ENCODE assay signal across 8 mouse cellular contexts in the genomic region with DNA sequence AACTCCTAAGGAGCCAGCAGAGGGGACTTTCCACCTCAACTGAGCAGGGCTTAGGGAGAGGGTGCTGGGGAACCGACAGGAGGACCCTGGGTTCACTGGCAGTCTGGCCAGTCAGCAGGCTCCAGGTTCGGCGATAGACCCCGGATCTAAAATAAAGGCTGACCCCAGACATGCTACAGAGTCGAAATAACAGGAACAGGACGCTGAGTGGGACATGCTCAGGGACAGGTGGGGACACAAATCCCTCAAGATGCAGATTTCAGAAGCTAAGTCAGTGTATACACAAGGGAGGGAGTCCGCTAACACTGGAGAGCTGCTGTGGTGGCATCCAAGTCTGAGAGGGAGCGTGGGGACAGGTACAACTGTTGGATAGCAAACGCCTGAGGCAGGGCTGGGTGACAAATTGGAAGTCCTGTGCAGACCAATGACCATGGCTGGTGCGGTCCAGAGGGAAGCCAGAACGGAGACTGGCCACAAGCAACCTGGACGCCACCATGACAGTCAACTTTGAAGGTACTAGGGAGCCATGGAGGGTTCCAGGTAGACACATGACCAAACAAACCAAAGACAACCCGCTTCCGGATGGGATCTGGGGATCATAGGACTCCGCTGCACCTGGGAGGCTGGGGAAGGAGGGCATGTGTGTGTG. TPM values are rescaled to one million over a fixed set of nuclear protein-coding genes. Genes with fewer than 3 reads are reported as not detected.
DNase-seq lines count a peak whose midpoint lies in the region; ATAC-seq and TF ChIP-seq lines count a peak whose summit lies in the region.

No protein-coding gene starts in this region.

- no peak for TF ChIP-seq RAD21 in MEL (IDR thresholded peaks at IDR 0.05; ENCODE audit: low read depth, low read length)

- peak overlapping the region; percentile 69 for H3K4me3 ChIP-seq in heart, postnatal 0 days (ENCODE audit: low read depth, low read length)
- peak overlapping the region; percentile 70 for H3K4me3 ChIP-seq in MEL (ENCODE audit: control insufficient read depth in 1 of 2, insufficient read depth in 1 of 2, low read depth in 2 of 2, low read length in 2 of 2)
- H3K4me3 ChIP-seq in forebrain, embryonic 15.5 days, result peak overlapping the region; percentile 53
- H3K4me3 ChIP-seq in liver, postnatal 0 days (ENCODE audit: low read depth, low read length), result peak overlapping the region; percentile 54

- H3K79me2 ChIP-seq in MEL (ENCODE audit: control insufficient read depth, insufficient read depth, low read length, poor library complexity), result no peaks in the 10 kb centered on the region; the same call in 1 of the 2 replicates

- H3K36me3 ChIP-seq in heart, postnatal 0 days (replicated peaks; ENCODE audit: control insufficient read depth, insufficient read depth, low read length), result no peaks in the 10 kb centered on the region
- H3K36me3 ChIP-seq in MEL (ENCODE audit: control insufficient read depth in 1 of 2, insufficient read depth in 2 of 2, low read length in 2 of 2), result 0 out of 4 replicates have a peak, but pooled peaks cover 0 to 2% of the 10 kb centered on the region in 2 experiments
- H3K36me3 ChIP-seq in forebrain, embryonic 15.5 days, result no peaks in the 10 kb centered on the region
- no peaks in the 10 kb centered on the region for H3K36me3 ChIP-seq in liver, postnatal 0 days (replicated peaks; ENCODE audit: insufficient read depth, low read length)

- H3K4me1 ChIP-seq in heart, postnatal 0 days (ENCODE audit: control insufficient read depth, insufficient read depth), result peaks cover 5% of the 10 kb centered on the region; the same call in 1 of the 2 replicates
- H3K4me1 ChIP-seq in MEL (ENCODE audit: control insufficient read depth in 1 of 2, insufficient read depth in 2 of 2, low read length in 2 of 2), result peaks cover 0 to 15% of the 10 kb centered on the region in 2 experiments; a peak in 1 of 4 replicates
- peaks cover 74% of the 10 kb centered on the region for H3K4me1 ChIP-seq in forebrain, embryonic 15.5 days
- peaks cover 10% of the 10 kb centered on the region; the same call in 1 of the 2 replicates for H3K4me1 ChIP-seq in liver, postnatal 0 days (ENCODE audit: insufficient read depth)

- intact Hi-C loops in heart, postnatal 14 days (cut with DNase I), result no loop called here
- intact Hi-C loops in left cerebral cortex, postnatal 14 days (cut with DNase I), result loop anchor here (5.0 kb wide), 1 partner anchor 36 kb away; no protein-coding TSS in a partner anchor

- 51% methylated on average over 15 of the region's 15 CpGs for WGBS in heart, postnatal 0 days
- WGBS in forebrain, embryonic 15.5 days, result 57% methylated on average over 15 of the region's 15 CpGs
- 64% methylated on average over 15 of the region's 15 CpGs for WGBS in liver, postnatal 0 days (ENCODE audit: insufficient replicate concordance)

- no peaks in the 10 kb centered on the region for H3K9me3 ChIP-seq in heart, postnatal 0 days (replicated peaks; ENCODE audit: control insufficient read depth, low read length)
- no peaks in the 10 kb centered on the region for H3K9me3 ChIP-seq in MEL (replicated peaks; ENCODE audit: insufficient read depth, low read length)
- no peaks in the 10 kb centered on the region for H3K9me3 ChIP-seq in forebrain, embryonic 15.5 days
- H3K9me3 ChIP-seq in liver, postnatal 0 days (ENCODE audit: low read length), result no peaks in the 10 kb centered on the region

- ATAC-seq in heart, postnatal 0 days (ENCODE audit: insufficient read depth, low read depth), result no peak
- ATAC-seq in forebrain, embryonic 15.5 days (replicated peaks), result no peak
- ATAC-seq in liver, postnatal 0 days, result no peak

- TF ChIP-seq EP300 in heart, postnatal 0 days (IDR thresholded peaks at IDR 0.05; ENCODE audit: low read depth), result no peak
- no peak for TF ChIP-seq EP300 in MEL (IDR thresholded peaks at IDR 0.05; ENCODE audit: low read depth in 1 of 2, low read length in 2 of 2)
- TF ChIP-seq EP300 in liver, postnatal 0 days (IDR thresholded peaks at IDR 0.05; ENCODE audit: low read depth), result no peak

- H3K4me2 ChIP-seq in heart, postnatal 0 days (ENCODE audit: low read depth, low read length), result peak overlapping the region; percentile 98
- peak overlapping the region; percentile 90 for H3K4me2 ChIP-seq in forebrain, embryonic 15.5 days (replicated peaks)
- H3K4me2 ChIP-seq in liver, postnatal 0 days (ENCODE audit: low read depth, low read length), result peak overlapping the region; percentile 97

- no peak for TF ChIP-seq POLR2A in MEL (IDR thresholded peaks at IDR 0.05; ENCODE audit: control insufficient read depth in 1 of 2, insufficient read depth in 1 of 2, low read depth in 1 of 2, low read length in 2 of 2, poor library complexity in 1 of 2)

- H3K27me3 ChIP-seq in heart, postnatal 0 days (ENCODE audit: control insufficient read depth, insufficient read depth, low read length), result peaks cover 29% of the 10 kb centered on the region
- no peaks in the 10 kb centered on the region for H3K27me3 ChIP-seq in MEL (ENCODE audit: control insufficient read depth in 1 of 2, insufficient read depth in 2 of 2, low read length in 2 of 2)
- H3K27me3 ChIP-seq in forebrain, embryonic 15.5 days, result no peaks in the 10 kb centered on the region
- peaks cover 29% of the 10 kb centered on the region for H3K27me3 ChIP-seq in liver, postnatal 0 days (ENCODE audit: insufficient read depth, low read length)

- peak overlapping the region; percentile 85; the same call in 1 of the 2 replicates for H3K27ac ChIP-seq in heart, postnatal 0 days (ENCODE audit: low read depth)
- peak overlapping the region; percentile 89 for H3K27ac ChIP-seq in MEL (ENCODE audit: control insufficient read depth, low read depth, low read length)
- peak overlapping the region; percentile 96 for H3K27ac ChIP-seq in forebrain, embryonic 15.5 days (replicated peaks)
- H3K27ac ChIP-seq in liver, postnatal 0 days (ENCODE audit: low read depth), result no peak overlapping the region

- no peak for DNase-seq in heart, postnatal 0 days (ENCODE audit: low spot score)
- no peak for DNase-seq in heart, postnatal 14 days
- DNase-seq in MEL (ENCODE audit: low read depth, low spot score), result no peak
- no peak for DNase-seq in liver, postnatal 0 days
- DNase-seq in adrenal gland, postnatal 36 days, result no peak
- no peak for DNase-seq in left cerebral cortex, postnatal 14 days (ENCODE audit: low spot score in 2 of 2)
- no peak for DNase-seq in urinary bladder, postnatal 14 days (ENCODE audit: low spot score)

- TF ChIP-seq CTCF in heart, postnatal 0 days (IDR thresholded peaks at IDR 0.05; ENCODE audit: low read depth), result no peak
- no peak for TF ChIP-seq CTCF in MEL (IDR thresholded peaks at IDR 0.05 in 2 of 3, conservative IDR thresholded peaks at IDR 0.05 in 1 of 3; ENCODE audit: control insufficient read depth in 1 of 3, insufficient read depth in 1 of 3, low read depth in 2 of 3, low read length in 3 of 3, poor library complexity in 1 of 3, severe bottlenecking in 1 of 3)
- no peak for TF ChIP-seq CTCF in liver, postnatal 0 days (IDR thresholded peaks at IDR 0.05; ENCODE audit: low read depth)

- peak overlapping the region; percentile 76 for H3K9ac ChIP-seq in heart, postnatal 0 days (replicated peaks; ENCODE audit: low read depth, low read length)
- H3K9ac ChIP-seq in MEL (ENCODE audit: control insufficient read depth, low read depth, low read length, poor library complexity, severe bottlenecking), result peak overlapping the region; percentile 88
- peak overlapping the region; percentile 89 for H3K9ac ChIP-seq in forebrain, embryonic 15.5 days (replicated peaks)
- no peak overlapping the region for H3K9ac ChIP-seq in liver, postnatal 0 days (replicated peaks)

TF ChIP-seq in MEL, 35 proteins besides CTCF, POLR2A, EP300 and RAD21:
- TF ChIP-seq ETS1 (IDR thresholded peaks at IDR 0.05; ENCODE audit: low read depth, low read length) (no peak), ZMIZ1 (IDR thresholded peaks at IDR 0.05; ENCODE audit: low read depth, low read length) (no peak), TBP (IDR thresholded peaks at IDR 0.05; ENCODE audit: low read depth, low read length) (no peak)

RNA-seq across cellular contexts. Expression of a gene that starts 5.7 kb away (rescaled TPM):
- not detected in 2 replicates for total RNA-seq in heart, postnatal 0 days (2014; rRNA removed; ENCODE audit: low replicate concordance)
- not detected in 2 replicates for polyA plus RNA-seq in heart, postnatal 0 days (2015; fragmentation: Nextera tagmentation; extraction: Ambion mirVana)
- not detected for total RNA-seq in heart, postnatal 14 days (2021)
- not detected in 2 replicates for total RNA-seq in MEL (2012; rRNA removed)
- not detected for polyA plus RNA-seq in MEL (2012; ENCODE audit: insufficient read depth in 1 of 2, insufficient read length in 2 of 2, low read depth in 1 of 2, low replicate concordance in 2 of 2, missing spikeins in 1 of 2)
- polyA plus RNA-seq in forebrain, embryonic 15.5 days (2015; fragmentation: Nextera tagmentation; extraction: Ambion mirVana), result 0.14 and 0.36 TPM in 2 replicates
- not detected in 2 replicates for polyA plus RNA-seq in liver, postnatal 0 days (2015; fragmentation: Nextera tagmentation; extraction: Ambion mirVana)
- not detected for total RNA-seq in adrenal gland, postnatal 36 days (2021)
- total RNA-seq in left cerebral cortex, postnatal 14 days (2021), result not detected

RNA-seq across cellular contexts. Expression of a gene that starts 30.3 kb away (rescaled TPM):
- total RNA-seq in heart, postnatal 0 days (2014; rRNA removed; ENCODE audit: low replicate concordance), result 136 and 138 TPM in 2 replicates
- 15.7 and 15.9 TPM in 2 replicates for polyA plus RNA-seq in heart, postnatal 0 days (2015; fragmentation: Nextera tagmentation; extraction: Ambion mirVana)
- total RNA-seq in heart, postnatal 14 days (2021), result 10 to 100 TPM; 60.3 to 64.8 TPM
- total RNA-seq in MEL (2012; rRNA removed), result 37.2 and 51.6 TPM in 2 replicates
- 100 to 1,000 TPM in 1 of 2 experiments, 10 to 100 TPM in 1; 80.9 to 324 TPM for polyA plus RNA-seq in MEL (2012; ENCODE audit: insufficient read depth in 1 of 2, insufficient read length in 2 of 2, low read depth in 1 of 2, low replicate concordance in 2 of 2, missing spikeins in 1 of 2)
- polyA plus RNA-seq in forebrain, embryonic 15.5 days (2015; fragmentation: Nextera tagmentation; extraction: Ambion mirVana), result 375 and 409 TPM in 2 replicates
- polyA plus RNA-seq in liver, postnatal 0 days (2015; fragmentation: Nextera tagmentation; extraction: Ambion mirVana), result 3.4 TPM in 2 replicates
- 100 to 1,000 TPM; 157 to 172 TPM for total RNA-seq in adrenal gland, postnatal 36 days (2021)
- 100 to 1,000 TPM; 644 to 661 TPM for total RNA-seq in left cerebral cortex, postnatal 14 days (2021)

RNA-seq across cellular contexts. Expression of a gene that starts 47.6 kb away (rescaled TPM):
- total RNA-seq in heart, postnatal 0 days (2014; rRNA removed; ENCODE audit: low replicate concordance), result not detected in 2 replicates
- polyA plus RNA-seq in heart, postnatal 0 days (2015; fragmentation: Nextera tagmentation; extraction: Ambion mirVana), result 0.08 and 0.30 TPM in 2 replicates
- total RNA-seq in heart, postnatal 14 days (2021), result under 1 TPM; 0.43 to 0.51 TPM
- 0.62 and 0.65 TPM in 2 replicates for total RNA-seq in MEL (2012; rRNA removed)
- polyA plus RNA-seq in MEL (2012; ENCODE audit: insufficient read depth in 1 of 2, insufficient read length in 2 of 2, low read depth in 1 of 2, low replicate concordance in 2 of 2, missing spikeins in 1 of 2), result 1 to 10 TPM in 1 of 2 experiments, not detected in 1; 3.1 TPM
- 1.5 TPM in 2 replicates for polyA plus RNA-seq in forebrain, embryonic 15.5 days (2015; fragmentation: Nextera tagmentation; extraction: Ambion mirVana)
- 0.08 TPM in 2 replicates for polyA plus RNA-seq in liver, postnatal 0 days (2015; fragmentation: Nextera tagmentation; extraction: Ambion mirVana)
- 1 to 10 TPM in 1 of 2 experiments, under 1 TPM in 1; 0.95 to 1.6 TPM for total RNA-seq in adrenal gland, postnatal 36 days (2021)
- total RNA-seq in left cerebral cortex, postnatal 14 days (2021), result 1 to 10 TPM; 1.1 to 1.8 TPM
